Mouse (Mus musculus): ENCODE results near the gene Igsf9b.

DNA sequence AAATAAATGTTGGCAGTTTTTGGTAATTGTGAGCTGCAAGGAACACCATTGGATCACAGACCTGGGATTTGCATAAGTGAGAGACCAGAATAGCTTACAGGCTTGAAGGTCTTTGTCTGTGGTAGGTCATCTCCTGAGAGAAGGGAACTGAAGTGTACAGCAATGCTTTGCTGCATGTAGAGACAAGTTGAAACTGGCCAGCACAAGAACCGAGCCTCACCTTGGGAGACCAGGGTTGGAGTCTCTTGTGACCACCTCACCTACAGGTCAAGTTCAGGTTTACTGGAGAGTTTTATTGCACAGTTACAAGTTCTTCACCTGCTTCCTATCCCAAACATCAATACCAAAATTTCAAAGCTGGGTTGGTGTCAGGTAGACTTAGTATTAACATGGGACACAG is 40.2 kb downstream of the Igsf9b start:
- TF ChIP-seq NRF1 (IDR thresholded peaks at IDR 0.05; ENCODE audit: low read depth, low read length) (no peak), GABPA (IDR thresholded peaks at IDR 0.05; ENCODE audit: insufficient replicate concordance, low read depth, low read length) (no peak), ZNF384 (IDR thresholded peaks at IDR 0.05; ENCODE audit: low read depth, low read length) (no peak), POLR2A (IDR thresholded peaks at IDR 0.05; ENCODE audit: low read depth, low read length) (no peak), UBTF (IDR thresholded peaks at IDR 0.05; ENCODE audit: low read depth, low read length) (no peak), USF1 (IDR thresholded peaks at IDR 0.05; ENCODE audit: low read depth, low read length) (no peak), CTCF (conservative IDR thresholded peaks at IDR 0.05 in 1 of 2, IDR thresholded peaks at IDR 0.05 in 1 of 2; ENCODE audit: low read depth in 2 of 2, low read length in 2 of 2) (no peak), RAD21 (IDR thresholded peaks at IDR 0.05; ENCODE audit: low read depth, low read length) (no peak), MAFK (IDR thresholded peaks at IDR 0.05; ENCODE audit: insufficient replicate concordance, low read length) (no peak), MEF2A (IDR thresholded peaks at IDR 0.05; ENCODE audit: borderline replicate concordance, low read depth, low read length) (peak; percentile 57; the same call in 1 of the 2 replicates), TCF12 (IDR thresholded peaks at IDR 0.05; ENCODE audit: low read depth, low read length) (no peak), ZC3H11A (IDR thresholded peaks at IDR 0.05; ENCODE audit: low read depth, low read length) (no peak)

Data from CH12.LX (cell line).